Mouse (Mus musculus): ENCODE measurements at regions not wholly inside any gene's neighbourhood (a gene's known extent, or its start where the extent isn't known, plus 50 kb on each side); places are given as distances from the start of the nearest gene placed in this dataset.
A peak's percentile ranks its signal among the peaks of the same experiment; 100 is the strongest.

DNA sequence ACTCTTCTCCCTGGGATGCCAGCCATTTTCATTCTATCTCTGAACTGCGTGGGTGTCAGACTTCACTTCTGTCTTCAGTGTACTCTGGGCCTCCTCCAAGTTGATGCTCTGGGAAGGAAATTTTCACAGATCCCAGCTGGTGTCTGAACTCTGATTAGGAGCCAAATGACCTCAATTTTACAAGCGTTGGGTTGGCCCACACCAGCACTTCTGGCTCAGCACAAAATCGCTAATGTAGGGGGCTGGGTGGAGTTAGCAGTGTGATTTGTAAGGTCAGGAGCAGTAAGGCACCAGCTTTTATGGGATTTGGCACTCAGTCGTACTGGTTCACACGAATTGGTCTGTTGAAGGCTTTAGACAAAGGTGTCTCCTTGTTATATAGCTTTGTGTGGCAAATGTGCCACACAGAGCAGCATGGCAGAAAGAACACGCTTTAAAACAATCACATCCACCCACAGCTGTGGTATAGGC is 576.3 kb upstream of the Kdm8 start:
- peak; percentile 48 to 56 for DNase-seq

DNA sequence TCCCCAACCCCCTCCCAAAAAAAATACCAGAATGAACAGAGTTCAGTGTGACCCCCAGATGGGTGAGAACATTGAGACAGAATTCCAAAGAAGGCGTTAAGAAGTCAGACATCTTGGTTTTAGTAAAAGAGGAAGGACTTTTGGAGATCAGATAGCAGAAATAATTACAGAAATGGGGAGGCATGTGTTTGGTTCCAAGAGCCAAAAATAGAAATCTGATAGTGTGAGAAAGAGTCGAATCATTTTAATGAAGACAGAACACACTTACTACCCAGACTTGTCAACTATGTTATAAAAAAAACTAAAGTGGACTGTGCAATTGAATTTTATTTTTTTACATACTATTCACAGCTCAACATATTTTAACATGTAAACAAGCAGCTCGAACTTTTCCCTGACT is 575.9 kb upstream of the Kdm8 start:
- no peak for DNase-seq

DNA sequence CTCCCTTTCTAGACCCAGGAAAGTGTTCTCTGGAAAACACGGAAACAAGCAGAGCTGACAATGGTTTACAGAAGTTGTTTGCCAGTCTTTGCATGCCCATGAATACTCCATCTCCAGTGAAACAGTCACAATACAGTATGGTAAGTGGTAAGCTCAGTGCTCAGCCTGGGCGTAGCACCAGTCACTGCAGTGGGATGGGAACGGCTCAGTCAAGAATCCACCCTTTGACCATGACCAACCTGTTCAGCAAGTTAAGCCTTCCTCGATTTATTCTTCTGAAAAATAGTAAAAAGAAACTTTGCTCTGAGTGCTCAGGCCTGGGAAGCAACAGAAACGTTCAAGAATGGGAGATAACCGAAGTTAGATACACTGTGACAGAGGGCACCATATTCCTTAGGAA is 563.7 kb upstream of the Kdm8 start:
- no peak for DNase-seq

DNA sequence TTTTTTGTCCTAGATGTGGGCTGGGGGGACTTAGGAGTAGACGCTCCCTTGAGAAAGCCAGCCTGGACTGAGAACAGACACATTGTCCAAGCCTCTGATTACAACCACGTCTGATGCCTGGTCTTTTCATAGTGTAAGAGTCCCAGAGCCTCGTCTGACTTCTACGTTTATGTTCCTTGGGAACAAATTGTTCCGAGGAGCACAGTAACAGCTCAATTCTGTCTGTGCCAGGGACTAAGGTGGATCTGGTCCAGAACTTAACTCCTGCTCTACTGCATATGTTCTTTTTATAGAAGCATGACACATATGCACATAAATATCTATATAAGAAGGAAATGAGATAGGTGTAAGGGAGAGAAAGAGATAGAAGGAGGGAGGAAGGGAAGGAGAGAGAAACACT is 537.2 kb upstream of the Kdm8 start:
- no peak for DNase-seq

DNA sequence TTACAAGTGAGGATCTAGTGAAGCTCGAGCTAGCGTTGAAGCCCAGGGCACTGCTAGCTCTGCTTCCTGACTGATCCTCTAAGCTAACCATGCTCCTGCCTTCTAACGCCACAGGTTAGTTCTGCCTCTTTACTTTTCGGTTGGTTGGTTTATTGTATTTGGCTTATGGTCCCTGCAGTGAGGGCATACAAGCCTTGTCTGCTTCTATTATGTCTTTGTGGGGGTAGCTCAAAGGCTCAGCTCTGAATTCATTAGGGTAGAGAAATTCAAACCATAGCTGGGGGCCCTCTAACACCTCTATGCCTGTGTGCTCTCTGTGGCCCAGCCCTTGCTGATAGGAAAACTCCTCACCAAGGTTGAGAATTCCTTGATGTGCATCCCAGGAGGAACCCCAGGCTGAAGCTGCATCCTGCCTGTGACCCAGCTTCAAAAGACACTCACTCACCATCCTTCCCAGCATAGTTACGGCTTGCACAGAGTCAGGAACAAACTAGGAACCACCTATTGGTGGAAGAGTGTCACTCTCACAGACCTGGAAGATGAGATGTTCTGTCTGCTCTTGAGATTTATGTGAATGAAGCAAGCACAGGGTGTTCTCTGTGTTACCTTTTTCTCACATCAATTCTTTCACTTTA is 536.7 kb upstream of the Kdm8 start:
- no peak for DNase-seq

DNA sequence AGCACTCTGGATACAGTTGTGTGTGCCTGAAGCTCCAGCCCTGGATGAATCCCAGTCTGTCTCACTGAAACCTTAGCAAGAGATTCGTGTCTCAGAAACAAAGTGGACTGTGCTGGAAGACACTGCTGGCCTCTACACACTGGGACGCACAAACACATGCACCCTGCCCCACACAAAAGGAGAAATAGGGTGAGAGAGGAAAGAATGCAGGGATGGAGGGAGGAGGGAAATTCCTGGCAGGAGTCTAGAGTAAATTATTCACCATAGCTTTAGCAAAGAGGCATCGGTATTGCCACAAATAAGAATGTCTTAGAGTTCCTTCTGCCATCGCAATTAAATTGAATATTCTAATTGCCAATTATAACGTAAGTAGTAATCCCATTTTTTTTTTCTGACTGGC is 530.4 kb upstream of the Kdm8 start:
- DNase-seq: no peak

DNA sequence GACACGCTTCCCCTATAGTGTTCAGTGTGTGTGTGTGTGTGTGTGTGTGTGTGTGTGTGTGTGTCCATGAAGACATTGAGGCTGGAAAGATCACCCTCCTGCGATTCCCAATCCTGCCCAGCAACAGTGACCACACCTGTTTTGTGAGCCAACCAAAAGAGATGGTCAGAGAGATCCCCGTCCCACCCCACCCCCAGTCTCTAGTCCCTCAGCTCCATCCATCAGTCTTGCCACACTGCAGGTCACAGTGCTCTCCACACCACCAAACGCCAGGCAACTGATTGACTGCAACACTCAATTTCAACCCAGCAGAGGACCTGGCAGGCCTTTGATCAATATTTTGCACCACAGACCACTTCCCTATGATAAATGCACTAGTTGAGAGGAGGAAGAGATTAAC is 530.0 kb upstream of the Kdm8 start:
- DNase-seq: no peak

DNA sequence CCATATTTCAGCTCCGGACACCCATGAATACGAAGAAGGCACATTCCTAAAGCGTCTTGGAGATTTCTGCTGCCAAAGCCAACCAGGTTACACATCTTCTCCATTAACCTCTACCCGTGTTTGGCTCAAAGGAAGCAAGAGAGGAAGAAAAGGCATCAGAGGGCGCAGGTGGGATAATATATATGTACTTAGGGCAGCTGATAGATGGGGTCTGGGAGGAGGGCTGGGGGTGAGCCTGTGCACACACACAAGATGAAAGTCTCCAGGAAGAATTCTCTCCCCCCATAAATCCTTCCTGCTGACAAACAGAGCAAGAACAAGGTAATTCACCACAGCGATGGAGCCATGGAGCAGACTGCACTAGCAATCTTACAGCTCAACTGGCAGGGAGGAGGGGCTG is 529.5 kb upstream of the Kdm8 start:
- no peak for DNase-seq

DNA sequence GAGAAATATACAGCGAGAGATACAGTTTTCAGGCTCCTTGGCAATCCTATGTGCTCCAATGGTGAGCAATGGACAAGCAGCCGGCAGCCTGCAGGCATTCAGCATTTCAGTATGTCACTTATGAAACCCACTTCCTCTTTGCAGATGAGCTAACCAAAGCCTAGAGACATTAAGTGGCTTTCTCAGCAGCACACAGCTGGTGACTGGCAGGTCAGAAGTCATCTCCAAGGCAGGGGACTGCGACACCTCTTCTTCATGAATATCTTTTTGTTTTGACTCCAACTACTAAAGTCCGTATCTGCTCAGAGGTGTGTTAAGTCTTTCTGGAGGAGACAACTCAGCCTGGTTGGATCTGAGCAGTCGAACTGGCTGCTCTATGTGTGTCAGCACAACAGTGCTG is 528.8 kb upstream of the Kdm8 start:
- no peak for DNase-seq

DNA sequence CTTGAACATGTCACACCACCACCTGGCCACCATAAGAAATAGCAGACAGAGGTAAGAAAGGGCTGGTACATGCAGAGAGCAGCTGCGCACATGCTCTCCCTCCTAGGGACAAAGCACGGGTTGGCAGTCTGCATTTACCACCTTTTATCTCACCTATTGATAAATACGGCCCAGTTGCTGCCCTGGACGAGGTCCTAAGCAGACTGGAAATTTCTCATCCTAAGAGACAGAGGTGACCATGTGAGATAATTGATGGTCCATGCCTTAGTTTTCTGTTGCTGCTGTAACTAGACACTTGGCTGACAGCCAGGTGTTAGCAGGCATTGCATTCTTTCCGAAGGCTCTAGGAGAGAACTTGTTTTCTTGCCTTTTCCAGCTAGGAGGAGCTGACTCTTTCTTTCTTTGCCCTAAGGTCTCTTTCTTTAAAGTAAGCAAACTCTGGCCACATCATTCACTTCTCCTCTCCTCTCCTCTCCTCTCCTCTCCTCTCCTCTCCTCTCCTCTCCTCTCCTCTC is 526.8 kb upstream of the Kdm8 start:
- peak; percentile 60 to 68 for DNase-seq

DNA sequence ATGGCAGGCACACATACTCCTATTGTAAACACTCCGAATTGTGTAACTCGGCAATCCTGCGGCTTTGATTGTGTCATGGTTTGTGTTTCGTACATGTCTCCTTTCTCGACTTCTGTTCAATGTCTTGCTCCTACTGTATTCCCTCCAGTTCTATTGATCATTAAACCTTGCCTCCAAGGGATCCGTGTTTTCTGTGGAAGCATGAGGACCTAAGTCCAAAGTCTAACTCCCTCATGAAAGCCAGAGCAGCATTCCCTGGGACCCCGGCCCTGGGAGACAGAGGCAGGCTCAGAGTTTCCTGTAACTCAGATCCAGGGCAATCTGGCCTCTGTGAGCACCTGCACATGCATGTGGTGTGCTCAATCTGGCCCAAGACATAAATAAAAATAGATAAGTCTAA is 521.7 kb upstream of the Kdm8 start:
- DNase-seq: peak; percentile 18 to 50

DNA sequence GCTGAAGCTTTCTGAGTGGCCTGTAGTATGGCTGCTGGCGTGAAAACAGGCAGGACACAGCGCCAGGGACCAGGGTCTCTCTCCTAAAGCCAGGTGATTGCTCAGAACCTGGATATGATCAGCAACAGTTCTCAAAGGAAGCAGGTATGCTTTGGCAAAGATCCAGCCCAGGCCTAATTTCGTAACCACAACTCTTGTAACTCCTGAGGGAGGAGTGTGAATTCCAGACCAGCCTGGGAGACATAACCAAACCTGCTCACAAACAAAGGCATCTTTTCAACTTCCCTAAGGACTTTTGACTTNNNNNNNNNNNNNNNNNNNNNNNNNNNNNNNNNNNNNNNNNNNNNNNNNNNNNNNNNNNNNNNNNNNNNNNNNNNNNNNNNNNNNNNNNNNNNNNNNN is 510.9 kb upstream of the Kdm8 start:
- DNase-seq: no peak

DNA sequence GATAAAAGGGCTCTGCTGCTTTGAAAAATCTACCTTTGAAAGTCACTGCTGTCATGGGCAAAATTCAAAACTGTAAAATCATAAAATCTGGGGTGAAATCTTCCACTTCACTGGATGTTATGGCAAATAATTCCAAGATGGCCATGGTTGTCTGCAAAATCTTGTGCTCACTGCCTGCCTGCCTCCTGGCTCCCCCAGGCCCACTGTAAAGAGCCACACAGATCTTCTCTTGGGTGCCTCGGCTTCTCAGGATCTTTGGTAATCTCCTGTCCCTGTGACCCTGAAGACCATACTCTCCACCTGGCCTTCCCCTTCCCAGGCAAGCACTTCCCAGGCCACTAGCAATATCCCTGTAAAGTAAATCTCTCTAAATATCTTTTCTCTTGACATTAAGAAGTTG is 505.1 kb upstream of the Kdm8 start:
- no peak for DNase-seq

DNA sequence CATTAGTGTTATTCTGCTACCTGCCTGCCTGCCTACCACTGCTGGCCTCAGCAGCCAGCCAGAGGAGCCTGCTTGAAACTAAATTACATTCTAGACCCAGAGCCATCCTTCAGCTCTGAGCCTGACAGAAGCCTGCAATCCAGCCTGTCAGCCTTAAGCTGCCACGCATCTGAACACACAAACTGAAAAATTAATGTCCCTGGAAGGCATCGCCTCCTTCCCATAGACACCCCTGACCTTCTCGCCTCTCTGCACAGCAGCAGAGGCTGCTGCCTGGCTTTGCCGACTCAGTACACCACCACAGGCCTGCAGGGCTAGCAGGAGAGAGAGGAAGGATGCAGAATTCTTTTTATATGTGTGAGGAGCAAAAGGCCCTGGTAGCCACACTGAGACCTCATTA is 502.9 kb upstream of the Kdm8 start:
- DNase-seq: no peak

DNA sequence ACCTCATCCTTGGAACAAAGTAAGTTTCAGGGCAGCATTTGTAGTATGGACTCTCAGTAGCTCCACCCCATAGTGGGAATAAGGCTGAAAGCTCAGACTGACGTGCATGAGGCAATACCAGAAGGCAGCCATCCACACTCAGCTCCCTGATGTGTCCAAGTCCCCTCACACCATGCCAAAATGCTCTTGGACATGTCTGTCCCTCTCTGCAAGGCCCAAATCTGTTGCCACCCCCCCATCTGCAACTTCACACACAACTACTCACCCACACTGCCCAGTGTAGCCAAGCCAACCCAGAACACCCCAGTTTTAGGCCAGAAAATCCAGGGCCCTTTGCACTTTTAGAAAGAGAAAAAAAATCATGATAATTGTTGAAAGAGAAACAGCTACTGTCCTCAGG is 498.1 kb upstream of the Kdm8 start:
- no peak for DNase-seq

DNA sequence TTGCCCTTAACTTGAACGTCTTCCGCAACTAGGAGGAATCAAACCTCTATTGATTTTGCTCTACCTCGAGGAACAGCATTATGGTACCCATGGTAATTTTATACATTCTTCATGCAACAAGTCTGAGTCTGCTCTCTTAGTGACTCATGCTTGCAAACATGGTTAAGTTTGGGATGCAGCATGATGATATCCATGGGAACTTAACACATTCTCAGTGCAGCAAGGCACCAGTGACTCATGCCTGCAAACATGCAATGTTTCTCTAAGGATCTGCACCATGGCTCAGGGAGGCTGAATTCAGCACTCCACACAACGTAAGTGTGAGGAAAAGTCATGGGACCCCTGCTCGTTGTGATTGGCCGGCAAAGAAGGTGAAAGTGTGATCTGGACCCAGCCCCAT is 487.1 kb upstream of the Kdm8 start:
- no peak for DNase-seq

DNA sequence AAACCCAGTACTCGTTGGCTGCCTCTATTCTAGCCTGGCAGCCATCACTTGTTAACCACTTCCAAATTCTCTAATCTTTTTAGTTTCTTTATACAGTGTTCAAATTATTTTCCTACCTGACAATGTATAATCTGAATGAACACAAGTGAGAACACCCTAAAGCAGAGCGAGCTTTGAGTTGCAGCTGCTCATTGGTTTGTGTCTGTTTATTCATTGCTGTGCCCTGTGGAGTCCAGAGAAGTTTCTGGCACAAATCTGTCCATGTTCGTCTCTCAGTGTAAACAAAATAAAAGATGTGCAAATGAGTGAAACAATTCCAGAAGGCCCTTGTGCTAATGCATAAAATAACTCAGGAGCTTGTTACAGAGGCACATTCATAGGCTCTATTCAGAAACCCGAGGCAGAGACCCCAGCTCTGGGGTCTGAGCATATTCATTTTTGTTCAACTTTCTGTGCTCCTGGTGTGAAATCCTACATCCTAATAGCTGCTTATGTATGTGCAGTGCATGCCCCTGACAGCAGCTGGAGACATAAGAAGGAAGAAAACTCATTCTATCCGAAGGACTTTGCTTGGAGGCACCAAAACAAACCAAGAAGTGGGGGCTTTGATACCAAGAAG is 469.5 kb upstream of the Kdm8 start:
- DNase-seq: no peak

DNA sequence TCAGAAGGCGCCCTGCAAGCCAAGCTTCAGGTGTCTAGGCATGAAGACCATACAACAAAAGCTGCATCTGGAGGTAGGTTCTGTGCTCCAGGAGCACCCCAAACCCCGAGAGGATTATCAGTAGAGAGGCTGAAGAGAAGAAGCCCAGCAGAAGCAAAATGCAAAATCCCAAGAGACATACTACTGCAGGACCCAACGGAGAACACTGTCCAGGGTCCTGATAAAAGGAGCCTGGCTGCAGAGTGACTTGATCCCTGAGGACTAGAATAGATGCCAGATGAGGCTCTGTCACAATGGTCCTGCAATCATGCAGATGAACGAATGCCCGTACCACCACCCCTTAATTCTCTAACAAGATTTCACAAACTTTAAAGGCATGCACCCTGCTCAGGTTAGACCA is 455.0 kb upstream of the Kdm8 start:
- peak in 1 of 2 experiments; percentile 12 for DNase-seq

DNA sequence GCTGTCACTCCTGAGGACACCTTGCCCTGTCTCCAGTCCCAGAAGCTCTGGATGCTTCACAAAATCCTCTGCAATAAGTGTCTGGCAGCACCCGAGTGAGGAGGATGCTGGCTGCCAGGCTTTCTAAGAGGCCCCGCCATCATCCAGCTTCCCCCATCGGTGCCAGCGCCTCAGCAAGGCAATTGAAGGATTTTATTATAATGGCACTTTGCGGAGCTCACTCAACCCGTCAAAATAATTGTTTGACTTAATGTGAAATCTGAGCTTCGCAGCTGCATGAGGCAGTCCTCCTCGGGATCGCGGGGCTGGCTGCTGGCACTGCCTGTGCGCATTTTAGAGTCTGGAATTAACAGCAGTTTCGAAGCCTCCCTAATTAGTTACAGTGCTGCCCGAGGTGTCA is 453.8 kb upstream of the Kdm8 start:
- no peak for DNase-seq

DNA sequence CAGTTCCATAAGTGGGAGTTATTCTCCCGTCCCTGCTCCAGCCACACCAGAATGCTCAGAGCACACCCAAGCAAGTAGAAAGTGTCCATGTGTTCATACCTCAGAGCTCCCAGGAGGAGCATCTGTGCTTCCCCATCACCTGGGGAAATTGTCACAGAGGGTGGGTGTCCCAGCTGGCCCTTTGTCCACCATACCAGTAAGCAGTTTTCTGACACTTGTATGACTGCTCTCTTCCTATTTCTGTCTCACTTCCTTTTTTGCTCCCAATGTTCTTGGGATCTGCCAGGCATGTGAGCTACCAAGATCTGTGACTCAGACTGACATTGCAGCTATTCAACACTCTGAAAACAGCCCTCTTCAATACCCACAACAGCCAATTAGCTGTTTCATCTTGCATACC is 447.9 kb upstream of the Kdm8 start:
- DNase-seq: no peak

DNA sequence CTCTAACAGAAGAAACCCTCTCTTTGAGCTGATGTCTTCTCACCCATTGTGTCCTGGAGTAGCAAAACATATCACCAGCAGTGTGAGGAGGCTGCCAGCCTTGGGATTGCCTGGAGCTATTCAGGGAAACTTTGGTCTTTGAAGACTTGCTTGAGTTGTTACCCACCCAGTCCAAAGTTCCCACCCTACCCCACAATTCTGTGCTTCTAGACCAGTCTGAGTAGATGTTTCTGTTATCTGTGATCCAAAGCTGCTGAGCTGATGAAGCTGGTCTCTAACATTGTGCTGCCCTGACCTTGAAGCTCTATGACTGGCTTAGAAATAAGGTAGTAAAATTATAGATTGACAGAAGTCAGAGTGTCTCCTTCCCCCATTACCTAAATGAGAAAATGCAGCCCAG is 443.8 kb upstream of the Kdm8 start:
- no peak for DNase-seq

DNA sequence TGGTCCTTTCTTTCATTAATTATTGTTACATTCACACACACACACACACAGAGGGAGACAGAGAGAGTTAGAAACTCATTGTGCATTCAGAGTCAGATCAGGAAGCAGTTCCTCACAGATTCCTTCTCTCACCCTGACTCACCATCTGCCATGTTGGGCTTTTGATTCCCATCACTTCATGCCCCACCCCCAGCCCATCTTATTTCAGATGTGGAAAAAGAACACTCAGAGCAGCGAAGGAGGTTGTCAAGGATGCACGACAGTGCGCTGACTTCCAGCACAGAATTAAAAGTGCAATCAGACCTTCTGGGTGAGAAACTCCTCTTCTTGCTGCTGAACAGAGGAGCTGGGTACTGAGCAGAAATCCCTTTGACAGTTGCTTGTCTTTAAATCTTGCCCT is 438.8 kb upstream of the Kdm8 start:
- no peak for DNase-seq

DNA sequence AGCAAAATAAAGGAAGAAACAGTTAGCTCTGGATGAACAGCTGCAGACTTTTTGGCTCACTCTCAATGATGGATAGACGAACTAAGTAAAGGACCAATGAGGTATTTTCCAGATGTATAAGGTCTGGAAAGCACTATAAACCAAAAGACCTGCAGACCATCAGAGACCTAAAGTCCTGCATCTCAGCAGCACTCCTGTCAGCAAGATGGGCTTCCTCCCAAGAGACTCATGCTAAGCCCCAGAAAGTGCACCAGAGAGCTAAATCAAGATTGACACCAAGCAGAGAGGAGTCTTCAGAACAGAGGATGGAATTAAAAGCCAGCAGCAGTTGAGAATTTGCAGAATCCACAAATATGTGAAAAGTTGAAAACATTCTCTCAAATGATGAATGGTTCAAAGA is 425.2 kb upstream of the Kdm8 start:
- no peak for DNase-seq

DNA sequence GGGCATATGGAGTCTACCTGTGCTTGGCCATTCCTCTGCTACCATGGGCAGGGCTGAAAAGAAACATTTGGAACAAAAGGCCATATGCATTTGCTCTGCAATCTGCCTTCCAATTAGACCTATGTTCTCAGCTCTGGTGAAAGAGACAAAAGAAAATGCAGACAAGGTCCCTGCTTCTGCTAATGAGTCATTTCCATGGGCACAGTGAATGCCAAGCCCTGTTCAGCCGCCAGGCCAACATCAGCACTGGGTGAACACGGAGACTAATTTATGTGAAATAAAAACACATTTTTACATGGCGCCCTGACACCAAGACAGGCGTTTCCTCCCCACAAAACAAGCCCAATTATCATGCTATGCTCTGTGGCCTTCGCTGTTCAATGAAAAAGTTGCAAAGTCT is 419.5 kb upstream of the Kdm8 start:
- no peak for DNase-seq

DNA sequence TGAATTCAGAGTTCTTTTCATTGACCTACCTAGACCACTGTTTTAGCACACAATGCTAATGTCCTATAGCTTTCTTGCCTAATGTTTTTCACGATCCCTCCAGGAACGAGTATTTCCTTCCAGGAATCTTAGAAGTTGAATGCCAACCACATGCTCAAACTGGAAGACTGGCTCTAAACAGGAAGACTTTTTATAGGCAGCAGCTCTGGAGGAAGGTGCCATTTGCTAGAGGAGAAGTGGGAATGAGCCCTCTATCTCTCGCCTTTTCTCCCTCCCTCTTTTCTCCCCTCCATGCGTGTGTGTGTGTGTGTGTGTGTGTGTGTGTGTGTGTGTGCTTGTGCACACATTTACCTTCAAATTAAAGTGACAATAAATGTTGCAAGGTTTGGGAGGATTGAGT is 410.7 kb upstream of the Kdm8 start:
- no peak for DNase-seq

Data from kidney, postnatal 25 days (tissue).